Mouse (Mus musculus) forebrain, postnatal 0 days (tissue): ENCODE data around the gene Zmym2. TPM values are rescaled to one million over a fixed set of nuclear protein-coding genes. Genes with fewer than 3 reads are reported as not detected.
"Not testable (repeated sequence)": the region's sequence is repeated elsewhere in the genome, so short reads cannot be mapped to it uniquely, and the experiment has no call there.

ENCODE experiments used
- ATAC-seq: fragments of 200-750 bp; cut with Nextera tagmentation; 2 replicates; pipeline ENCODE4 v1.8.0; 2017; ENCODE audit warnings: mild to moderate bottlenecking, moderate library complexity
- DNase-seq: peaks from one replicate; pipeline ENCODE4 v3.0.0-alpha.2; 2015
- H3K27ac ChIP-seq: fragments of 300-500 bp; sonication (generic); 2 replicates; pipeline ENCODE4 v1.5.1; 2014; ENCODE audit warnings: low read depth, mild to moderate bottlenecking, antibody characterized with exemption, low read length, moderate library complexity, mixed read lengths
- H3K27me3 ChIP-seq: fragments of 300-500 bp; sonication (generic); 2 replicates; pipeline ENCODE4 v1.6.1; 2014; ENCODE audit warnings: mild to moderate bottlenecking, low read length, mixed read lengths; ENCODE audit not compliant: insufficient read depth
- H3K36me3 ChIP-seq: fragments of 300-500 bp; sonication (generic); 2 replicates; pipeline ENCODE4 v1.6.1; 2014; ENCODE audit warnings: mild to moderate bottlenecking, moderate library complexity; ENCODE audit not compliant: insufficient read depth
- H3K4me1 ChIP-seq: fragments of 300-500 bp; sonication (generic); 2 replicates; pipeline ENCODE4 v1.6.1; 2014; ENCODE audit warnings: antibody characterized with exemption; ENCODE audit not compliant: insufficient read depth
- H3K4me2 ChIP-seq: fragments of 300-500 bp; sonication (generic); 2 replicates; pipeline ENCODE4 v1.6.1; 2014; ENCODE audit warnings: low read depth, mild to moderate bottlenecking, moderate library complexity
- H3K4me3 ChIP-seq: fragments of 300-500 bp; sonication (generic); 2 replicates; pipeline ENCODE4 v1.5.1; 2014; ENCODE audit warnings: low read depth, low read length, mixed read lengths
- H3K9ac ChIP-seq: fragments of 300-500 bp; sonication (generic); 2 replicates; pipeline ENCODE4 v1.6.1; 2014; ENCODE audit warnings: mild to moderate bottlenecking
- H3K9me3 ChIP-seq: fragments of 300-500 bp; sonication (generic); 2 replicates; pipeline ENCODE4 v1.6.1; 2016; ENCODE audit warnings: low read length
- CTCF ChIP-seq: sonication (generic); IDR thresholded peaks from 2 replicates; pipeline ENCODE4 v1.5.1; 2016; ENCODE audit warnings: antibody characterized with exemption, control low read depth, low read depth
- WGBS: fragments of 180-500 bp; shearing (Covaris S2); extraction: QIAGEN DNeasy Blood & Tissue Kit; methylation state at CpG from one replicate; pipeline ENCODE4 v1.1.7; 2014; 5-methylcytosine and 5-hydroxymethylcytosine counted together
- polyA plus RNA-seq: library from polyadenylated mRNA; unstranded; fragments of >200 nt; fragmentation: Nextera tagmentation; extraction: Ambion mirVana; gene quantifications from 2 replicates; pipeline ENCODE4 v1.2.1, GENCODE M21; 2015
- total RNA-seq: library from RNA; depleted of rRNA; stranded (reverse); fragments of >200 nt; gene quantifications from 2 replicates; pipeline ENCODE4 v1.2.3, GENCODE M21; 2014; rRNA removed

Gene Zmym2
- total RNA-seq (55.5 and 79.9 TPM in 2 replicates), polyA plus RNA-seq (24.2 and 29.9 TPM in 2 replicates)

- not testable (repeated sequence) for H3K9me3 ChIP-seq, H3K36me3 ChIP-seq, H3K27me3 ChIP-seq
- Histone ChIP-seq H3K9ac (peak within 1 kb of the TSS; percentile 95), H3K4me2 (peak within 1 kb of the TSS; percentile 65), H3K4me3 (peak within 1 kb of the TSS; percentile 71), H3K27ac (peak within 1 kb of the TSS; percentile 99), H3K4me1 (peaks cover 12% of the 10 kb centered on the region)
- 2% methylated on average over 44 of the region's 87 CpGs for WGBS
- TF ChIP-seq CTCF = peak; percentile 60
- peak; percentile 82 for DNase-seq
- ATAC-seq = peak; percentile 13
These were observed at the start of gene Zmym2 for GRCm38 (mm10) chr14:56886594-56887513. Zmym2 (plus strand) TSS chr14:56886653.

GRCm38 (mm10) chr14:56844033-56844432 lies 42.4 kb upstream of the Zmym2 start:
- Histone ChIP-seq H3K9ac (no peak overlapping the region), H3K4me2 (no peak overlapping the region), H3K9me3 (no peaks in the 10 kb centered on the region), H3K36me3 (no peaks in the 10 kb centered on the region), H3K4me3 (no peak overlapping the region), H3K27ac (no peak overlapping the region), H3K27me3 (no peaks in the 10 kb centered on the region), H3K4me1 (no peaks in the 10 kb centered on the region)
- WGBS = 67% methylated on average over 4 of the region's 4 CpGs
- DNase-seq (no peak), ATAC-seq (no peak)
- TF ChIP-seq CTCF = no peak

GRCm38 (mm10) chr14:56844507-56844906 lies 41.9 kb upstream of the Zmym2 start:
- H3K9me3 ChIP-seq = no peaks in the 10 kb centered on the region
- WGBS = 11% methylated on average over 2 of the region's 2 CpGs
- no peak overlapping the region for H3K27ac ChIP-seq
- no peak overlapping the region for H3K4me2 ChIP-seq
- H3K4me3 ChIP-seq = no peak overlapping the region
- DNase-seq (no peak), ATAC-seq (peak; percentile 75)
- H3K27me3 ChIP-seq = no peaks in the 10 kb centered on the region
- H3K36me3 ChIP-seq = no peaks in the 10 kb centered on the region
- H3K4me1 ChIP-seq = no peaks in the 10 kb centered on the region
- TF ChIP-seq CTCF = no peak
- no peak overlapping the region for H3K9ac ChIP-seq

- DNase-seq = no peak
- H3K4me3 ChIP-seq = no peak overlapping the region
- H3K27ac ChIP-seq = no peak overlapping the region
- no peak overlapping the region for H3K9ac ChIP-seq
- no peak overlapping the region for H3K4me2 ChIP-seq
- no peaks in the 10 kb centered on the region for H3K36me3 ChIP-seq
- no peak for TF ChIP-seq CTCF
- H3K27me3 ChIP-seq = no peaks in the 10 kb centered on the region
- no peak for ATAC-seq
- 76% methylated on average over 2 of the region's 2 CpGs for WGBS
- H3K9me3 ChIP-seq = peaks cover 9% of the 10 kb centered on the region
- H3K4me1 ChIP-seq = no peaks in the 10 kb centered on the region
These were observed 38.1 kb upstream of the Zmym2 start for GRCm38 (mm10) chr14:56848322-56848721.

- DNase-seq (no peak), ATAC-seq (no peak)
- Histone ChIP-seq H3K4me3 (no peak overlapping the region), H3K27me3 (no peaks in the 10 kb centered on the region), H3K36me3 (no peaks in the 10 kb centered on the region), H3K9me3 (peaks cover 17% of the 10 kb centered on the region), H3K4me1 (no peaks in the 10 kb centered on the region), H3K27ac (no peak overlapping the region), H3K9ac (no peak overlapping the region), H3K4me2 (no peak overlapping the region)
- WGBS = 75% methylated on average over 2 of the region's 2 CpGs
- TF ChIP-seq CTCF = no peak
These were observed 36.8 kb upstream of the Zmym2 start for GRCm38 (mm10) chr14:56849681-56850080.

- DNase-seq = no peak
- peaks cover 12% of the 10 kb centered on the region; the same call in 1 of the 2 replicates for H3K27me3 ChIP-seq
- no peak for ATAC-seq
- WGBS = 76% methylated on average over 8 of the region's 8 CpGs
- no peak for TF ChIP-seq CTCF
- H3K27ac ChIP-seq = no peak overlapping the region
- H3K4me2 ChIP-seq = no peak overlapping the region
- H3K9ac ChIP-seq = no peak overlapping the region
- no peak overlapping the region for H3K4me3 ChIP-seq
- H3K4me1 ChIP-seq = no peaks in the 10 kb centered on the region
- no peaks in the 10 kb centered on the region for H3K36me3 ChIP-seq
- no peaks in the 10 kb centered on the region for H3K9me3 ChIP-seq
These were observed 22.4 kb upstream of the Zmym2 start for GRCm38 (mm10) chr14:56864041-56864440.

- Histone ChIP-seq H3K36me3 (no peaks in the 10 kb centered on the region), H3K27ac (no peak overlapping the region), H3K4me1 (no peaks in the 10 kb centered on the region), H3K9me3 (no peaks in the 10 kb centered on the region), H3K9ac (no peak overlapping the region), H3K4me2 (peak overlapping the region; percentile 44), H3K27me3 (peaks cover 12% of the 10 kb centered on the region; the same call in 1 of the 2 replicates), H3K4me3 (peak overlapping the region; percentile 24)
- no peak for ATAC-seq
- 4% methylated on average over 13 of the region's 13 CpGs for WGBS
- no peak for TF ChIP-seq CTCF
- no peak for DNase-seq
These were observed 21.8 kb upstream of the Zmym2 start for GRCm38 (mm10) chr14:56864641-56865040.

GRCm38 (mm10) chr14:56865112-56865511 lies 21.3 kb upstream of the Zmym2 start:
- H3K9me3 ChIP-seq, H3K27ac ChIP-seq, ATAC-seq, H3K9ac ChIP-seq, H3K4me1 ChIP-seq, DNase-seq, H3K36me3 ChIP-seq: not testable (repeated sequence)
- H3K27me3 ChIP-seq = peaks cover 12% of the 10 kb centered on the region; the same call in 1 of the 2 replicates
- H3K4me2 ChIP-seq = peak overlapping the region; percentile 44
- 5% methylated on average over 30 of the region's 30 CpGs for WGBS
- peak overlapping the region; percentile 24 for H3K4me3 ChIP-seq
